Mouse (Mus musculus): ENCODE data around the gene Lats1. TPM values are rescaled to one million over a fixed set of nuclear protein-coding genes. Genes with fewer than 3 reads are reported as not detected.
"Not testable (repeated sequence)": the region's sequence is repeated elsewhere in the genome, so short reads cannot be mapped to it uniquely, and the experiment has no call there.

Gene Lats1
- total RNA-seq, 4 experiments from 2014 or later, result 47.9 to 54.8 (median 53.3) TPM

DNA sequence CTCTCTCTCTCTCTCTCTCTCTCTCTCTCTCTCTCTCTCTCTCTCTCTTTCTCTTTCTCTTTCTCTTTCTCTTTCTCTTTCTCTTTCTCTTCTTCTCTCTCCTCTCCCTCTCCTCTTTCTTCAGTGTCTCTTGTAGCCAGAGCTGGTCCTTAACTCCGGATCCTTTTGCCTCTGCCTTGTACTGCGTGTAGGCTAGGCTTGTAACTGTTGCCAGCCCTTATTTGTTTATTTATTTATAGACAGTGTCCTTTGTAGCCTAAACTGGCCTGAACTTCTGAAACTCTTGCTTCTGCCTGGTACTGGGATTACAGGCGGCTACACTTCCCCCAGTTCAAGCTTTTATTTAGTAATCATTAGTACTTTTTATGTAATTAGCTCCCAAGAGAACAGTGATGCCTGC is 46.0 kb downstream of the Lats1 start:
- no peak for DNase-seq

DNA sequence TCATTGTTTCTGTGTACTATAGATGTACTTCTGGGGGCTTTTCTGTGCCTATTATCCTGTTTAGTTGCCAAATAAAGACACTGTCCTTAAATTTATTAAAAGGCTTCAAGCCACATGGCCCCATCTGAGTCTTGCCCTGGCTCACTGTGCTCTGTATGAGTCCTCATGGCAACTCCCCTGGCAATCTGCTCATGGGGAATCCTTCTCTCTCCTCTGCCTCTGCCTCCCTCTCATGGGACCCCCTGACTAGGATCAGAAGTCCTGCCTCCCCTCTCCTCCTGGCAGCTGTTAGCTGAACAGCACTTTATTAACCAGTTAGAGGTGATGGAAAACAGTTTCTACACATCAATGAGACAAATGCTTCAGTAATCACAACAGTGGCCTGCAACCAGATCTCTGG is 50.6 kb downstream of the Lats1 start:
- no peak for DNase-seq

DNA sequence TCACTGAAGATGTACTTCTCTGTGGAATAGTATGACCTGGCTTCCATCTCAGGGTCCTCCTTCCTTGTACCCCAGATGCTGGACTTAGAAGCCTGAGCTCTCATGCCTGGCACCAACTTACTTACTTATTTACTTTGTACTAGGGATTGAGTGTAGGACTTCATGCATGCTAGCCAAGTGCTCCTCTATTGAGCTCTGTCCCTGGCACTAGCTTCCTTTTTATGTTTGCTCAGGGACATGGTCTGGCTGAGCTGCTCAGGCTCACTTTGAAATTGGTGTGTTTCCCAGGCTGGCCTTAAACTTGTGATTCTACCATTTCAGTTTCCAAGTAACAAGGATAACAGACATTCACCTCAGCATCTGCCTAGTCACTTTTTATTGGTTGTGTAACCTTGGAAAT is 56.1 kb downstream of the Lats1 start:
- no peak for DNase-seq

DNA sequence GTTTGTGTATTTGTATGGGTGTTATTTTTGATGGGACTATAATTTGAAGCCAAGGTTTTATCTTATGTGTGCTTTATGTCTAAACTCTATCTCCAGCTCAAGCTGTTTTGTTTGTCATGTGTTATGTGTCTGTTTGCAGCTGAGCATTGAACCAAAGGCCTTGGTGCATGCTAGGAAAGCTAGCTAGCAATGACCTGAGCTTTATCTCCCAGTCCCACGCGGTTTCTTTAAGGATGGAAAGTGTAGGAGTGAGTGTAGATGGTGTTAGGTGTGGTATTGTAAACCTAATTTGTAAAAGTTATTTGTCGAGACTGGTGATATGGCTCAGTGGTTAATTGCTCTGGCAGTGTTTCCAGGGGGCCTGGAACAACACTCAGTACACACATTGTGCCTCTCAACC is 56.9 kb downstream of the Lats1 start:
- no peak for DNase-seq

DNA sequence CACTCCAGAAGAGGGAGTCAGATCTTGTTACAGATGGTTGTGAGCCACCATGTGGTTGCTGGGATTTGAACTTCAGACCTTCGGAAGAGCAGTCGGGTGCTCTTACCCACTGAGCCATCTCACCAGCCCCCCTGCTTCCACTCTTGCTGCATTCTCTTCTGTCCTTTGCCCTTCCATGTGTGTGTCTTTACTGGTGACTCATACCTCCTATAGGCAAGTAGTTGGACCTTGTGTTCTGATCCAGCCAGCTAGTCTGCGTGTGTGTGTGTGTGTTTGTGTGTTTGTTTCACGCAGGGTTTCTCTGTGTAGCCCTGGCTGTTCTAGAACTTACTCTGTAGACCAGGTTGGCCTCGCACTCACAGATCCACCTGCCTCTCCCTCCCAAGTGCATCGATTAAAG is 64.5 kb downstream of the Lats1 start:
- not testable (repeated sequence) for DNase-seq

DNA sequence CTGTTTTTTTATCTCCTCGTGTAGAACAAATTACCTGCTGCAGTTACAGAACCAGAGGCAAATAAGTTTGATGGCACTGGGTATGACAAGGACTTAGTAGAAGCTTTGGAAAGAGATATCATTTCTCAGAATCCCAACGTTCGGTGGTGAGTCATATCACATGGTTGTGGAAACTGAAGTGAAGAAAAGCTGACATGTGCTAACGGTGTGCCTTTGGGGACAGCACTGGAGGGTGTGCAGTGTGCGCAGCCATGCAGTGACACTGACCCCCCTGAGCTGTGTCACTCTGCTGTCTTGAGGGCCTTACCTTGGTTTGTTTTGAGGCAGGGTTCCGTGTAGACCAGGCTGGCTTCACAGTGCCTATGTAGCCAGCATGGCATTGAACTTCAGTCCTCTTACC is 67.7 kb downstream of the Lats1 start:
- DNase-seq, result no peak

DNA sequence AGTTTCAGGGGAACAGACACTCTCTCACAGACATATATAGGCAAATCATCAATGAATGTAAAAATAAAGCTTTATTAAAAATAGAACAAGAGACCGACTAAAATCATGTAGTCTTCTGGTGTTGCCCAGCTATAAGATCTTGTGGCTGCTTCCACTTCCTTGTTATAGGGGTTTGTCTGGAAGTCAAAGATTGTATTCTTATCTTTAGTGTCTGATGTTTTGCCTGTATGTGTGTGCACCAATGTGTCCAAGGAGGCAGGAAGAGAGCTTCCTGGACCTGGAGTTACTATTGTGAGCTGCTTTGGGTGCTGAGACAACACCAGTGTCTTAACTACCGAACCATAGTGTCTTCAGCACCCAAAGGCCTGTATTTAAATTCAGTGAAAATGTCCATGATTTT is 76.5 kb downstream of the Lats1 start:
- DNase-seq, result no peak

Other genes starting within 250 kb of the Lats1 start
- 1 to 10 TPM; 4.7 to 7.1 (median 6.9) TPM for gene Ulbp1, start 207.6 kb upstream of the Lats1 start, total RNA-seq (2022)
- 10 to 100 TPM; 25.7 to 36.3 (median 29.4) TPM for gene Lrp11, start 91.4 kb upstream of the Lats1 start, total RNA-seq (2022)
- gene Nup43, start 13.7 kb upstream of the Lats1 start, total RNA-seq (2022), result 10 to 100 TPM; 10.8 to 12.1 (median 11.6) TPM
- gene Pcmt1, start 78 bp upstream of the Lats1 start, total RNA-seq (2022), result 10 to 100 TPM; 76.6 to 89.1 (median 83.4) TPM
- 10 to 100 TPM; 32.4 to 35.4 (median 32.6) TPM for gene Katna1, start 44.8 kb downstream of the Lats1 start, total RNA-seq (2022)
- gene Ginm1, start 111.6 kb downstream of the Lats1 start, total RNA-seq (2022), result 100 to 1,000 TPM; 159 to 252 (median 205) TPM
- gene Ppil4, start 111.7 kb downstream of the Lats1 start, total RNA-seq (2022), result 10 to 100 TPM; 22.4 to 34.8 (median 27.5) TPM
- gene Zc3h12d, start 151.3 kb downstream of the Lats1 start, total RNA-seq (2022), result under 1 TPM; 0.24 to 0.95 (median 0.58) TPM